Mouse (Mus musculus) MEL (cell line): ENCODE results near the gene Riox2. TPM values are rescaled to one million over a fixed set of nuclear protein-coding genes. Genes with fewer than 3 reads are reported as not detected.

Experiments used
- DNase-seq: peaks from one replicate; pipeline ENCODE4 v3.0.0; 2011; ENCODE audit warnings: low read depth, low spot score
- H3K27ac ChIP-seq: 2 replicates; pipeline ENCODE4 v1.5.1; 2012; ENCODE audit warnings: low read depth, mild to moderate bottlenecking, control low read depth, low read length, moderate library complexity; ENCODE audit not compliant: control insufficient read depth
- H3K27me3 ChIP-seq, 2 experiments: fragments of 150-350 bp in 1 of 2; sonication (generic) in 1 of 2; 2 replicates each; pipeline ENCODE4 v1.6.1; 2012; ENCODE audit warnings: low read length in 2 of 2, mild to moderate bottlenecking in 2 of 2, improper control_type of control experiment in 1 of 2, moderate library complexity in 1 of 2; ENCODE audit not compliant: insufficient read depth in 2 of 2, control insufficient read depth in 1 of 2
- H3K36me3 ChIP-seq, 2 experiments: 2 replicates each; pipeline ENCODE4 v1.6.1; 2012 to 2014; ENCODE audit warnings: low read length in 2 of 2, improper control_type of control experiment in 1 of 2, inconsistent platforms in 1 of 2, mild to moderate bottlenecking in 1 of 2; ENCODE audit not compliant: insufficient read depth in 2 of 2, control insufficient read depth in 1 of 2
- H3K4me1 ChIP-seq, 2 experiments: fragments of 150-350 bp in 1 of 2; sonication (generic) in 1 of 2; 2 replicates each; pipeline ENCODE4 v1.6.1; 2012; ENCODE audit warnings: low read length in 2 of 2, improper control_type of control experiment in 1 of 2, mild to moderate bottlenecking in 1 of 2; ENCODE audit not compliant: insufficient read depth in 2 of 2, control insufficient read depth in 1 of 2
- H3K4me3 ChIP-seq, 2 experiments: fragments of 150-350 bp in 1 of 2; sonication (generic) in 1 of 2; 2 replicates each; pipeline ENCODE4 v1.5.1; 2012; ENCODE audit warnings: low read depth in 2 of 2, low read length in 2 of 2, mild to moderate bottlenecking in 2 of 2, moderate library complexity in 2 of 2, control low read depth in 1 of 2, improper control_type of control experiment in 1 of 2; ENCODE audit not compliant: control insufficient read depth in 1 of 2, insufficient read depth in 1 of 2
- H3K79me2 ChIP-seq: 2 replicates; pipeline ENCODE4 v1.6.1; 2012; ENCODE audit warnings: mild to moderate bottlenecking, low read length, moderate library complexity; ENCODE audit not compliant: control insufficient read depth, poor library complexity, insufficient read depth
- H3K9ac ChIP-seq: 2 replicates; pipeline ENCODE4 v1.6.1; 2012; ENCODE audit warnings: low read depth, mild to moderate bottlenecking, control low read depth, low read length, moderate library complexity; ENCODE audit not compliant: control insufficient read depth, poor library complexity, severe bottlenecking
- H3K9me3 ChIP-seq: fragments of 150-350 bp; sonication (generic); replicated peaks from 2 replicates; pipeline ENCODE4 v1.6.1; 2012; ENCODE audit warnings: mild to moderate bottlenecking, low read length, improper control_type of control experiment, moderate library complexity; ENCODE audit not compliant: insufficient read depth
- BHLHE40 ChIP-seq: IDR thresholded peaks from 2 replicates; pipeline ENCODE4 v1.6.1; 2012; ENCODE audit warnings: low read depth, mild to moderate bottlenecking, inconsistent platforms, low read length, improper control_type of control experiment, borderline replicate concordance
- CHD2 ChIP-seq: IDR thresholded peaks from 2 replicates; pipeline ENCODE4 v1.6.1; 2011; ENCODE audit warnings: low read length, improper control_type of control experiment
- CTCF ChIP-seq, 3 experiments: IDR thresholded peaks in 2 of 3; conservative IDR thresholded peaks in 1 of 3; 2 replicates each; pipeline ENCODE4 v1.5.1; 2011 to 2012; ENCODE audit warnings: low read length in 3 of 3, low read depth in 2 of 3, mild to moderate bottlenecking in 2 of 3, improper control_type of control experiment in 1 of 3, inconsistent platforms in 1 of 3, mixed read lengths in 1 of 3, moderate library complexity in 1 of 3; ENCODE audit not compliant: control insufficient read depth in 1 of 3, insufficient read depth in 1 of 3, poor library complexity in 1 of 3, severe bottlenecking in 1 of 3
- ELF1 ChIP-seq: IDR thresholded peaks from 2 replicates; pipeline ENCODE4 v1.6.1; 2014; ENCODE audit warnings: low read depth, mild to moderate bottlenecking, inconsistent platforms, low read length, improper control_type of control experiment, moderate library complexity
- EP300 ChIP-seq, 2 experiments: IDR thresholded peaks; 2 replicates each; pipeline ENCODE4 v1.6.1; 2011; ENCODE audit warnings: improper control_type of control experiment in 2 of 2, low read length in 2 of 2, low read depth in 1 of 2, mild to moderate bottlenecking in 1 of 2
- ETS1 ChIP-seq: IDR thresholded peaks from 2 replicates; pipeline ENCODE4 v1.6.1; 2012; ENCODE audit warnings: low read depth, mild to moderate bottlenecking, inconsistent platforms, low read length, improper control_type of control experiment, moderate library complexity
- KAT2A ChIP-seq: conservative IDR thresholded peaks from 2 replicates; pipeline ENCODE4 v1.6.1; 2012; ENCODE audit warnings: low read depth, low read length, improper control_type of control experiment, inconsistent platforms
- MAFK ChIP-seq: IDR thresholded peaks from 2 replicates; pipeline ENCODE4 v1.6.1; 2011; ENCODE audit warnings: low read depth, mild to moderate bottlenecking, low read length, improper control_type of control experiment, borderline replicate concordance
- MAZ ChIP-seq: IDR thresholded peaks from 2 replicates; pipeline ENCODE4 v1.6.1; 2012; ENCODE audit warnings: low read depth, mild to moderate bottlenecking, inconsistent platforms, low read length, improper control_type of control experiment
- MEF2A ChIP-seq: IDR thresholded peaks from 2 replicates; pipeline ENCODE4 v1.6.1; 2014; ENCODE audit warnings: low read depth, mild to moderate bottlenecking, inconsistent platforms, low read length, improper control_type of control experiment; ENCODE audit not compliant: poor library complexity, insufficient replicate concordance, severe bottlenecking; ENCODE audit errors: extremely low read depth
- MXI1 ChIP-seq: IDR thresholded peaks from 2 replicates; pipeline ENCODE4 v1.6.1; 2011; ENCODE audit warnings: mild to moderate bottlenecking, low read depth, low read length, improper control_type of control experiment
- MYB ChIP-seq: IDR thresholded peaks from 2 replicates; pipeline ENCODE4 v1.6.1; 2011; ENCODE audit warnings: mild to moderate bottlenecking, low read depth, low read length, improper control_type of control experiment
- NELFE ChIP-seq: IDR thresholded peaks from 2 replicates; pipeline ENCODE4 v1.6.1; 2011; ENCODE audit warnings: low read depth, low read length, improper control_type of control experiment
- POLR2AphosphoS2 ChIP-seq: IDR thresholded peaks from 2 replicates; pipeline ENCODE4 v1.6.1; 2011; ENCODE audit warnings: low read length, improper control_type of control experiment
- RCOR1 ChIP-seq: IDR thresholded peaks from 2 replicates; pipeline ENCODE4 v1.6.1; 2012; ENCODE audit warnings: low read depth, mild to moderate bottlenecking, inconsistent platforms, low read length, improper control_type of control experiment
- SIN3A ChIP-seq: IDR thresholded peaks from 2 replicates; pipeline ENCODE4 v1.6.1; 2012; ENCODE audit warnings: low read length, improper control_type of control experiment, inconsistent platforms
- SMC3 ChIP-seq: IDR thresholded peaks from 2 replicates; pipeline ENCODE4 v1.6.1; 2011; ENCODE audit warnings: low read depth, low read length, improper control_type of control experiment
- TAL1 ChIP-seq: IDR thresholded peaks from 2 replicates; pipeline ENCODE4 v1.6.1; 2012; ENCODE audit warnings: mild to moderate bottlenecking, inconsistent platforms, low read length, moderate library complexity, mixed read lengths
- UBTF ChIP-seq: IDR thresholded peaks from 2 replicates; pipeline ENCODE4 v1.6.1; 2012; ENCODE audit warnings: low read depth, mild to moderate bottlenecking, inconsistent platforms, low read length, improper control_type of control experiment, moderate library complexity, borderline replicate concordance; ENCODE audit not compliant: insufficient read depth
- ZKSCAN1 ChIP-seq: IDR thresholded peaks from 2 replicates; pipeline ENCODE4 v1.6.1; 2012; ENCODE audit warnings: low read depth, mild to moderate bottlenecking, inconsistent platforms, low read length, improper control_type of control experiment, moderate library complexity
- ZNF384 ChIP-seq: IDR thresholded peaks from 2 replicates; pipeline ENCODE4 v1.6.1; 2012; ENCODE audit warnings: low read depth, mild to moderate bottlenecking, inconsistent platforms, low read length, improper control_type of control experiment
- polyA plus RNA-seq, 2 experiments: library from polyadenylated mRNA; stranded (reverse) in 1 of 2; unstranded in 1 of 2; fragments of >175 nt in 1 of 2; fragments of >200 nt in 1 of 2; gene quantifications; 2 replicates each; pipeline versions ENCODE4 v1.2.1 to v1.2.4; 2012; ENCODE audit warnings: low replicate concordance in 2 of 2, low read depth in 1 of 2; ENCODE audit not compliant: insufficient read length in 2 of 2, insufficient read depth in 1 of 2, missing spikeins in 1 of 2
- total RNA-seq: library from RNA; depleted of rRNA; stranded (reverse); fragments of 300-350 nt; gene quantifications from 2 replicates; pipeline ENCODE4 v1.2.3, GENCODE M21; 2012

Riox2 gene
- total and polyA plus RNA-seq, 3 experiments, result 23.4 to 25.8 TPM; not detected in 1

DNA sequence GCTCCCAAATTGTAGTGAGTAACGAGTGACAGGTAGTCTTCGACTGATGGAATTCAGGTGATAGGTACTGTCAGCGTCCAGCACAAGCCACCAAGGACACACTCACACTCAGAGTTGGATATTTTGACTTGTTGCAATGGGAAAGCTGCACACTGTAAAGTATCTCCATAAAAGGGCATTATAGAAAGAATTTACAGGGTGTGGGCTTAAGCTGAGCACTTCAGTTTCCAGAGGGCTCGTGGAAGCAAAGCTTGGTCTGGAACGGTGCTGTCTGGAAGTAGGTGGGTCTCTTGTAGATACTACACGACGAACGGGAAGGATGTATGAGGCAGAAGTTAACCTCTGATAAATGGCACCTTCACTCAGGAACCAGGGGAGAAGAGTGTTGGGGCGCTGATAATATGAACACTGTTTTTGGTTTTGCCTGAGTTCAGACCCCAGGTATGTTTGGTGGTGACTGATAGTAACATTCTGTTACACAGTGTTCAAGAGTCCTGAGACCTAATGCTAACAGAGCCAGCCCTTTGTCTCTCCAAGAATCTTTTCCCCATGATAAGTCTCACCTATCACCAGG lies 16.5 kb downstream of the Riox2 start:
- no peaks in the 10 kb centered on the region for H3K9me3 ChIP-seq
- no peak overlapping the region for H3K4me3 ChIP-seq
- H3K9ac ChIP-seq, result no peak overlapping the region
- H3K27me3 ChIP-seq, result no peaks in the 10 kb centered on the region
- DNase-seq, result no peak
- H3K27ac ChIP-seq, result no peak overlapping the region
- no peaks in the 10 kb centered on the region for H3K79me2 ChIP-seq
- TF ChIP-seq BHLHE40, result no peak
- no peak for TF ChIP-seq MYB
- TF ChIP-seq EP300 (IDR thresholded peaks at IDR 0.05; ENCODE audit: low read depth in 1 of 2, low read length in 2 of 2), result no peak
- TF ChIP-seq NELFE, result no peak
- no peak for TF ChIP-seq ETS1
- no peak for TF ChIP-seq ZKSCAN1
- H3K4me1 ChIP-seq, result no peaks in the 10 kb centered on the region
- H3K36me3 ChIP-seq, result peaks cover 0 to 3% of the 10 kb centered on the region in 2 experiments; a peak in 3 of 4 replicates

DNA sequence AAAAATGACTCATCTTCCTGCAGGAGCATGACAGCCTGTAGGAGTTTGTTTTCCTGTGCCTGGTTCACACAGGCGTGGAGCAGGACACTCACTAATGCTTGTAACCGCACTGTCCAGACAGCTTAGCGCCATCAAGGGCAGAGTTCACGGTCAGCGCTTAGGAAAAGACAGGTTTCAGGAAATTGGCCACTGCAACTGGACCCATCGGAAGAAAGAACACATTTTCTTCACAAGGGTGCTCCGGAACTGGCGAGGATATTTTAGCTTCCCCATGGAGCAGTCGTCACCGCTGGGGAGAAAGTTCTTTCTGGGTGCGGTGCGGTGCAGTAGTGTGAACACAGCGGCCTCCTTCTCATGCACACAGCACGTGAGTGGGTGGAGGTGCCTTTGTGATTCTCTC lies 21.6 kb downstream of the Riox2 start:
- no peak for TF ChIP-seq SMC3
- no peak for TF ChIP-seq MAFK
- no peak for TF ChIP-seq RCOR1
- no peak for TF ChIP-seq CTCF (IDR thresholded peaks at IDR 0.05 in 2 of 3, conservative IDR thresholded peaks at IDR 0.05 in 1 of 3; ENCODE audit: control insufficient read depth in 1 of 3, insufficient read depth in 1 of 3, low read depth in 2 of 3, low read length in 3 of 3, poor library complexity in 1 of 3, severe bottlenecking in 1 of 3)
- TF ChIP-seq MXI1, result no peak
- no peak for TF ChIP-seq MYB
- no peak for TF ChIP-seq UBTF
- TF ChIP-seq MEF2A, result no peak
- no peak for TF ChIP-seq POLR2AphosphoS2
- TF ChIP-seq SIN3A, result no peak
- no peak for TF ChIP-seq ETS1
- TF ChIP-seq CHD2, result no peak
- no peak for TF ChIP-seq NELFE
- no peak for TF ChIP-seq ZNF384
- no peak for TF ChIP-seq MAZ
- no peak for TF ChIP-seq ELF1
- no peak for TF ChIP-seq KAT2A
- TF ChIP-seq TAL1, result no peak
- H3K9me3 ChIP-seq, result no peaks in the 10 kb centered on the region
- H3K4me1 ChIP-seq, result no peaks in the 10 kb centered on the region
- peaks cover 0 to 3% of the 10 kb centered on the region in 2 experiments; a peak in 2 of 4 replicates for H3K36me3 ChIP-seq
- H3K79me2 ChIP-seq, result no peaks in the 10 kb centered on the region
- H3K27ac ChIP-seq, result no peak overlapping the region
- H3K27me3 ChIP-seq, result no peaks in the 10 kb centered on the region
- H3K4me3 ChIP-seq, result no peak overlapping the region
- no peak overlapping the region for H3K9ac ChIP-seq
- no peak for DNase-seq
